Mouse (Mus musculus) bone marrow, adult 2 months (tissue): ENCODE results near the gene Vmn1r25.
"Not testable (repeated sequence)": the region's sequence is repeated elsewhere in the genome, so short reads cannot be mapped to it uniquely, and the experiment has no call there.

Experiments
- CTCF ChIP-seq: fragments of 200-500 bp; IDR thresholded peaks from 2 replicates; pipeline ENCODE4 v1.5.1; 2011; ENCODE audit warnings: low read length, control low read depth; ENCODE audit not compliant: control insufficient read depth, insufficient read depth
- POLR2A ChIP-seq: fragments of 200-500 bp; IDR thresholded peaks from 2 replicates; pipeline ENCODE4 v1.6.1; 2011; ENCODE audit warnings: low read depth, mild to moderate bottlenecking, control low read depth, low read length, borderline replicate concordance; ENCODE audit not compliant: control insufficient read depth

DNA sequence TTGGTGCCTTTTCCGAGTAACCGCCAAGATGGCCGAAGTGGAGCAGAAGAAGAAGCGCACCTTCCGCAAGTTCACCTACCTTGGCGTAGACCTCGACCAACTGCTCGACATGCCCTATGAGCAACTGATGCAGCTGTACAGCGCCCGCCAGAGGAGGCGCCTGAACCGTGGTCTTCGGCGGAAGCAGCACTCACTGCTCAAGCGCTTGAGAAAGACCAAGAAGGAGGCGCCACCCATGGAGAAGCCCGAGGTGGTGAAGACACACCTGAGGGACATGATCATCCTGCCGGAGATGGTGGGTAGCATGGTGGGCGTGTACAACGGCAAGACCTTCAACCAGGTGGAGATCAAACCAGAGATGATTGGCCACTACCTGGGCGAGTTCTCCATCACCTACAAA lies 36.9 kb upstream of the Vmn1r25 start:
- not testable (repeated sequence) for TF ChIP-seq POLR2A, CTCF
